In genomic region chr17:83207296-83207695, GRCm38 (mm10) we compare ENCODE assay signal across 25 mouse cellular contexts. TPM values are rescaled to one million over a fixed set of nuclear protein-coding genes. Genes with fewer than 3 reads are reported as not detected.
A peak's percentile ranks its signal among the peaks of the same experiment; 100 is the strongest.
DNase-seq lines count a peak whose midpoint lies in the region; TF ChIP-seq lines count a peak whose summit lies in the region.
"Had no signal": no experiment of that assay in that cellular context is flagged by ENCODE, and none has a peak within 500 bp of the region (broad histone marks: within the 10 kb centered on the region; RNA-seq: fewer than 3 reads in every experiment).

No protein-coding gene starts in this region.

- intact Hi-C loops in gastrocnemius, adult 2 months (cut with DNase I), result no loop called here

- 88% methylated on average over 3 of the region's 3 CpGs for WGBS in embryonic facial prominence, embryonic 10.5 days
- WGBS in thymus, adult 2 months, result 17% methylated on average over 3 of the region's 3 CpGs

- no peak for TF ChIP-seq CTCF in thymus, adult 2 months (IDR thresholded peaks at IDR 0.05; ENCODE audit: borderline replicate concordance, control insufficient read depth, extremely low read depth, insufficient read depth, low read length, poor library complexity)
- no peak for TF ChIP-seq CTCF in gastrocnemius, adult 2 months (IDR thresholded peaks at IDR 0.05)

- peaks cover 42% of the 10 kb centered on the region for H3K27me3 ChIP-seq in embryonic facial prominence, embryonic 10.5 days (replicated peaks; ENCODE audit: low read depth, poor library complexity, severe bottlenecking)
- H3K27me3 ChIP-seq in thymus, adult 2 months (ENCODE audit: control insufficient read depth, insufficient read depth, low read length), result no peaks in the 10 kb centered on the region
- H3K27me3 ChIP-seq: heart, embryonic 13.5 days; intestine, embryonic 15.5 days had no signal

- H3K4me1 ChIP-seq in embryonic facial prominence, embryonic 10.5 days, result peaks cover 71% of the 10 kb centered on the region
- H3K4me1 ChIP-seq in thymus, adult 2 months (replicated peaks; ENCODE audit: control insufficient read depth, insufficient read depth, low read length), result peaks cover 19% of the 10 kb centered on the region

- H3K27ac ChIP-seq in embryonic facial prominence, embryonic 10.5 days (replicated peaks), result peak overlapping the region; percentile 27; the same call in 1 of the 2 replicates
- H3K27ac ChIP-seq in thymus, adult 2 months (ENCODE audit: control insufficient read depth, insufficient read depth, low read length), result peak overlapping the region; percentile 79
- H3K27ac ChIP-seq in gastrocnemius, adult 2 months, result no peak overlapping the region
- H3K27ac ChIP-seq: forebrain, embryonic 10.5 days; forebrain, embryonic 13.5 days; heart, adult 2 months; heart, embryonic 10.5 days; heart, embryonic 13.5 days; hindbrain, embryonic 10.5 days; hindbrain, embryonic 13.5 days; intestine, embryonic 15.5 days had no signal

- H3K36me3 ChIP-seq in embryonic facial prominence, embryonic 10.5 days (replicated peaks), result no peaks in the 10 kb centered on the region
- H3K36me3 ChIP-seq in thymus, adult 2 months (ENCODE audit: control insufficient read depth, insufficient read depth, low read length), result no peaks in the 10 kb centered on the region
- H3K36me3 ChIP-seq: forebrain, embryonic 10.5 days; heart, embryonic 13.5 days; hindbrain, embryonic 10.5 days; hindbrain, embryonic 13.5 days; intestine, embryonic 15.5 days had no signal

- TF ChIP-seq POLR2A in thymus, adult 2 months (IDR thresholded peaks at IDR 0.05; ENCODE audit: control insufficient read depth, extremely low read depth, insufficient read depth, low read length, poor library complexity), result no peak

- no peak overlapping the region for H3K4me3 ChIP-seq in embryonic facial prominence, embryonic 10.5 days
- no peak overlapping the region for H3K4me3 ChIP-seq in thymus, adult 2 months (ENCODE audit: control insufficient read depth, insufficient read depth, low read length)
- H3K4me3 ChIP-seq in gastrocnemius, adult 2 months, result no peak overlapping the region
- H3K4me3 ChIP-seq: forebrain, embryonic 10.5 days; forebrain, embryonic 13.5 days; heart, adult 2 months; heart, embryonic 10.5 days; heart, embryonic 13.5 days; hindbrain, embryonic 10.5 days; hindbrain, embryonic 13.5 days; intestine, embryonic 15.5 days had no signal

- H3K9me3 ChIP-seq in embryonic facial prominence, embryonic 10.5 days, result no peaks in the 10 kb centered on the region
- H3K9me3 ChIP-seq: forebrain, embryonic 10.5 days; forebrain, embryonic 13.5 days; heart, embryonic 10.5 days; heart, embryonic 13.5 days; hindbrain, embryonic 10.5 days; hindbrain, embryonic 13.5 days; intestine, embryonic 15.5 days had no signal

- DNase-seq in embryonic facial prominence, embryonic 10.5 days (ENCODE audit: low spot score), result no peak
- peak; percentile 39 for DNase-seq in thymus, adult 2 months
- peak; percentile 69 for DNase-seq in thymus, postnatal 14 days
- peak; percentile 69 for DNase-seq in thymus, postnatal 4 days
- no peak for DNase-seq in cerebellum, adult 11 months
- DNase-seq in gastrocnemius, adult 2 months, result no peak
- DNase-seq in natural killer cell, adult 2 months (ENCODE audit: low spot score in 2 of 2), result no peak
- DNase-seq: adrenal gland, adult 8-10 months; adrenal gland, postnatal 25 days; cerebellum, adult 18-20 months; cerebellum, adult 9-11 months; cerebellum, postnatal 36 days; embryo, embryonic 11 days; forebrain, postnatal 0 days; gastrocnemius, postnatal 10 days; gastrocnemius, postnatal 36 days; heart, adult 2 months had no signal

RNA-seq across cellular contexts. Expression of gene Pkdcc, which starts 7.8 kb away (rescaled TPM):
- 15.1 and 17.5 TPM in 2 replicates for polyA plus RNA-seq in embryonic facial prominence, embryonic 10.5 days (2016; fragmentation: Nextera tagmentation; extraction: Ambion mirVana)
- polyA plus RNA-seq in thymus, adult 2 months (2012; rRNA removed), result 37.5 and 50.8 TPM in 2 replicates
- 100 to 1,000 TPM in 1 of 2 experiments, 10 to 100 TPM in 1; 96.3 to 115 TPM for total RNA-seq in gastrocnemius, adult 2 months (2021)
- polyA plus RNA-seq: CD4-positive, CD25-positive, alpha-beta regulatory T cell, adult 4 months had no signal

Comparison
In these comparisons a context has a peak if more than half of its experiments do, and no peak if none do; other contexts are left out.
1. DNase-seq: peak in thymus, adult 2 months (single experiment), thymus, postnatal 14 days (single experiment) and thymus, postnatal 4 days (single experiment); none in embryonic facial prominence, embryonic 10.5 days (single experiment), cerebellum, adult 11 months (single experiment), gastrocnemius, adult 2 months (single experiment) and natural killer cell, adult 2 months (0 of 2).